Comparison of ENCODE assay signal across 17 mouse cellular contexts in the genomic region with DNA sequence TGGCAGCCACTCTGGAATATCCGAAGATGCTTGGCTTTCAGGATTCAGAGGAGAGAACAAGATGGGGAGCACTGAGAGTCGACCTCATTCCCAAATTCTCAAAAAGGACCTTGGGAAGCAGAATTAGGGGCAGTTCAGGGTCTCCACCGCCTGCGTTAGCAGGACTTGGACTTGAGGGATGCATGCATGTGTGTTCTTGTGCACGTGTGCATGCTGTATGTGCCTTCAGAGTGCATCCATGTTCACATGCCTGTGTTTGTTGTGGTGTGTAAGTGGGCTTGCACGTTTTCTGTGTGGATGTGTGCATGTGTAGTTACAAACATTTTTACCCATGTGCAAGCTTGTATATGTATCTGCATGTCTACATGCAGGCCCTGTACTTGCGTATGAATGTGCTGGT. TPM values are rescaled to one million over a fixed set of nuclear protein-coding genes. Genes with fewer than 3 reads are reported as not detected.
"Had no signal": no experiment of that assay in that cellular context is flagged by ENCODE, and none has a peak within 500 bp of the region (broad histone marks: within the 10 kb centered on the region; RNA-seq: fewer than 3 reads in every experiment).

No protein-coding gene starts in this region.

- DNase-seq: gastrocnemius, postnatal 14 days; gastrocnemius, postnatal 36 days; heart, adult 18-20 months; heart, postnatal 10 days; layer of hippocampus, adult 9-11 months; layer of hippocampus, postnatal 36 days had no signal

- H3K36me3 ChIP-seq: hindbrain, embryonic 15.5 days; intestine, embryonic 15.5 days had no signal

- H3K9ac ChIP-seq: hindbrain, embryonic 15.5 days; intestine, embryonic 15.5 days; limb, embryonic 13.5 days; limb, embryonic 15.5 days; liver, embryonic 12.5 days had no signal

- H3K27ac ChIP-seq: hindbrain, embryonic 13.5 days; hindbrain, embryonic 15.5 days; hindbrain, postnatal 0 days; intestine, embryonic 15.5 days; kidney, postnatal 0 days; limb, embryonic 13.5 days; limb, embryonic 15.5 days; liver, embryonic 12.5 days had no signal

- H3K4me2 ChIP-seq: hindbrain, embryonic 13.5 days; limb, embryonic 13.5 days; limb, embryonic 15.5 days had no signal

- ATAC-seq: hindbrain, postnatal 0 days; intestine, embryonic 15.5 days; liver, embryonic 12.5 days had no signal

- H3K4me3 ChIP-seq: heart, embryonic 12.5 days; hindbrain, embryonic 13.5 days; hindbrain, embryonic 15.5 days; intestine, embryonic 15.5 days; kidney, embryonic 15.5 days; limb, embryonic 13.5 days; limb, embryonic 15.5 days; liver, embryonic 12.5 days had no signal

- H3K9me3 ChIP-seq: hindbrain, embryonic 13.5 days; hindbrain, embryonic 15.5 days; intestine, embryonic 15.5 days; limb, embryonic 15.5 days had no signal

- H3K27me3 ChIP-seq: hindbrain, embryonic 15.5 days had no signal

RNA-seq across cellular contexts. Expression of gene Hist3h2ba, which starts 15.5 kb away (rescaled TPM):
- polyA plus RNA-seq: liver, adult 2 months had no signal
